Mouse (Mus musculus) stomach, embryonic 14.5 days (tissue): ENCODE measurements at regions not wholly inside any gene's neighbourhood (a gene's known extent, or its start where the extent isn't known, plus 50 kb on each side); places are given as distances from the start of the nearest gene placed in this dataset.

Experiments used
- ATAC-seq: fragments of 200-750 bp; cut with Nextera tagmentation; 2 replicates; pipeline ENCODE4 v1.8.0; 2017; ENCODE audit warnings: low read depth, moderate TSS enrichment; ENCODE audit not compliant: insufficient number of reproducible peaks, insufficient read depth, low FRiP score
- H3K27ac ChIP-seq: fragments of 300-500 bp; sonication (generic); 2 replicates; pipeline ENCODE4 v1.5.1; 2014; ENCODE audit warnings: mild to moderate bottlenecking, low read length, moderate library complexity, mixed read lengths
- H3K27me3 ChIP-seq: fragments of 300-500 bp; sonication (generic); 2 replicates; pipeline ENCODE4 v1.6.1; 2014; ENCODE audit warnings: low read length, control low read depth, mixed read lengths; ENCODE audit not compliant: control insufficient read depth, insufficient read depth
- H3K36me3 ChIP-seq: fragments of 300-500 bp; sonication (generic); 2 replicates; pipeline ENCODE4 v1.6.1; 2014; ENCODE audit warnings: mild to moderate bottlenecking, control low read depth, low read length, moderate library complexity, mixed read lengths; ENCODE audit not compliant: control insufficient read depth, insufficient read depth
- H3K4me1 ChIP-seq: fragments of 300-500 bp; sonication (generic); 2 replicates; pipeline ENCODE4 v1.6.1; 2014; ENCODE audit warnings: low read length, control low read depth, mixed read lengths; ENCODE audit not compliant: control insufficient read depth, insufficient read depth
- H3K4me2 ChIP-seq: fragments of 300-500 bp; sonication (generic); replicated peaks from 2 replicates; pipeline ENCODE4 v1.6.1; 2014; ENCODE audit warnings: low read depth, low read length, control low read depth
- H3K4me3 ChIP-seq: fragments of 300-500 bp; sonication (generic); 2 replicates; pipeline ENCODE4 v1.5.1; 2014; ENCODE audit warnings: low read depth, low read length, control low read depth
- H3K9ac ChIP-seq: fragments of 300-500 bp; sonication (generic); replicated peaks from 2 replicates; pipeline ENCODE4 v1.6.1; 2014; ENCODE audit warnings: low read depth, mild to moderate bottlenecking, control low read depth, low read length, moderate library complexity, mixed read lengths
- H3K9me3 ChIP-seq: fragments of 300-500 bp; sonication (generic); 2 replicates; pipeline ENCODE4 v1.6.1; 2016; ENCODE audit warnings: low read depth, low read length, control low read depth; ENCODE audit not compliant: control insufficient read depth
- WGBS: fragments of 180-500 bp; shearing (Covaris S2); extraction: QIAGEN DNeasy Blood & Tissue Kit; methylation state at CpG from one replicate; pipeline ENCODE4 v1.1.7; 2014; 5-methylcytosine and 5-hydroxymethylcytosine counted together

- Histone ChIP-seq H3K27me3 (no peaks in the 10 kb centered on the region), H3K27ac (no peak overlapping the region), H3K9ac (no peak overlapping the region), H3K36me3 (no peaks in the 10 kb centered on the region), H3K4me3 (no peak overlapping the region), H3K4me2 (no peak overlapping the region), H3K9me3 (no peaks in the 10 kb centered on the region), H3K4me1 (peaks cover 7% of the 10 kb centered on the region; the same call in 1 of the 2 replicates)
- WGBS = 10% methylated on average over 6 of the region's 6 CpGs
- ATAC-seq = no peak
Measured at GRCm38 (mm10) chr11:57916016-57916415, 83.4 kb upstream of the Hand1 start.

- Histone ChIP-seq H3K27me3 (no peaks in the 10 kb centered on the region), H3K4me3 (no peak overlapping the region), H3K27ac (no peak overlapping the region), H3K9me3 (no peaks in the 10 kb centered on the region), H3K4me1 (peaks cover 7% of the 10 kb centered on the region; the same call in 1 of the 2 replicates), H3K4me2 (no peak overlapping the region), H3K36me3 (no peaks in the 10 kb centered on the region), H3K9ac (no peak overlapping the region)
- WGBS = 80% methylated on average over 3 of the region's 3 CpGs
- no peak for ATAC-seq
Measured at GRCm38 (mm10) chr11:57913801-57914560, 81.4 kb upstream of the Hand1 start.

GRCm38 (mm10) chr11:57913020-57913699 is 80.5 kb upstream of the Hand1 start:
- WGBS = 38% methylated on average over 14 of the region's 14 CpGs
- Histone ChIP-seq H3K4me2 (no peak overlapping the region), H3K36me3 (no peaks in the 10 kb centered on the region), H3K27me3 (no peaks in the 10 kb centered on the region), H3K4me3 (no peak overlapping the region), H3K27ac (no peak overlapping the region), H3K9me3 (no peaks in the 10 kb centered on the region), H3K4me1 (peaks cover 7% of the 10 kb centered on the region; the same call in 1 of the 2 replicates), H3K9ac (no peak overlapping the region)
- no peak for ATAC-seq

GRCm38 (mm10) chr11:57911698-57912283 is 79.2 kb upstream of the Hand1 start:
- H3K36me3 ChIP-seq = no peaks in the 10 kb centered on the region
- no peak for ATAC-seq
- no peaks in the 10 kb centered on the region for H3K27me3 ChIP-seq
- H3K27ac ChIP-seq = no peak overlapping the region
- H3K4me2 ChIP-seq = no peak overlapping the region
- H3K4me3 ChIP-seq = no peak overlapping the region
- no peaks in the 10 kb centered on the region for H3K9me3 ChIP-seq
- H3K9ac ChIP-seq = no peak overlapping the region
- peaks cover 7% of the 10 kb centered on the region; the same call in 1 of the 2 replicates for H3K4me1 ChIP-seq
- WGBS = 37% methylated on average over 10 of the region's 10 CpGs

GRCm38 (mm10) chr11:57904216-57904615 is 71.6 kb upstream of the Hand1 start:
- Histone ChIP-seq H3K9ac (no peak overlapping the region), H3K4me3 (no peak overlapping the region), H3K4me1 (no peaks in the 10 kb centered on the region), H3K27ac (no peak overlapping the region), H3K36me3 (no peaks in the 10 kb centered on the region), H3K4me2 (no peak overlapping the region), H3K9me3 (no peaks in the 10 kb centered on the region), H3K27me3 (no peaks in the 10 kb centered on the region)
- ATAC-seq = no peak
- WGBS = 11% methylated on average over 9 of the region's 9 CpGs

GRCm38 (mm10) chr11:57899335-57899734 is 66.7 kb upstream of the Hand1 start:
- WGBS = 43% methylated on average over 4 of the region's 4 CpGs
- Histone ChIP-seq H3K4me1 (no peaks in the 10 kb centered on the region), H3K27ac (no peak overlapping the region), H3K9ac (no peak overlapping the region), H3K4me3 (no peak overlapping the region), H3K36me3 (no peaks in the 10 kb centered on the region), H3K27me3 (no peaks in the 10 kb centered on the region), H3K9me3 (no peaks in the 10 kb centered on the region), H3K4me2 (no peak overlapping the region)
- no peak for ATAC-seq

- Histone ChIP-seq H3K9ac (no peak overlapping the region), H3K36me3 (no peaks in the 10 kb centered on the region), H3K4me2 (no peak overlapping the region), H3K4me3 (no peak overlapping the region), H3K9me3 (no peaks in the 10 kb centered on the region), H3K27ac (no peak overlapping the region), H3K4me1 (no peaks in the 10 kb centered on the region), H3K27me3 (no peaks in the 10 kb centered on the region)
- WGBS = 17% methylated on average over 1 of the region's 1 CpGs
- no peak for ATAC-seq
Measured at GRCm38 (mm10) chr11:57895497-57895896, 62.9 kb upstream of the Hand1 start.

GRCm38 (mm10) chr11:57882736-57883635 is 50.4 kb upstream of the Hand1 start:
- Histone ChIP-seq H3K4me1 (0 out of 2 replicates have a peak, but pooled peaks cover 6% of the 10 kb centered on the region), H3K36me3 (no peaks in the 10 kb centered on the region), H3K4me3 (no peak overlapping the region), H3K27me3 (no peaks in the 10 kb centered on the region), H3K9me3 (no peaks in the 10 kb centered on the region), H3K27ac (no peak overlapping the region), H3K9ac (no peak overlapping the region), H3K4me2 (no peak overlapping the region)
- ATAC-seq = no peak
- WGBS = 18% methylated on average over 15 of the region's 15 CpGs
